Mouse (Mus musculus) liver, embryonic 15.5 days (tissue): ENCODE data around the gene Ier5. TPM values are rescaled to one million over a fixed set of nuclear protein-coding genes. Genes with fewer than 3 reads are reported as not detected.
A peak's percentile ranks its signal among the peaks of the same experiment; 100 is the strongest.

ENCODE experiments used
- ATAC-seq: fragments of 200-750 bp; cut with Nextera tagmentation; 2 replicates; pipeline ENCODE4 v1.8.0; 2017; ENCODE audit warnings: moderate number of reproducible peaks, mild to moderate bottlenecking, moderate library complexity; ENCODE audit not compliant: insufficient read depth
- H3K27ac ChIP-seq: fragments of 300-500 bp; sonication (generic); replicated peaks from 2 replicates; pipeline ENCODE4 v1.5.1; 2015; ENCODE audit warnings: mild to moderate bottlenecking, inconsistent platforms
- H3K27me3 ChIP-seq: fragments of 300-500 bp; sonication (generic); 2 replicates; pipeline ENCODE4 v1.6.1; 2015; ENCODE audit warnings: mild to moderate bottlenecking, inconsistent platforms
- H3K36me3 ChIP-seq: fragments of 300-500 bp; sonication (generic); replicated peaks from 2 replicates; pipeline ENCODE4 v1.6.1; 2015; ENCODE audit warnings: moderate library complexity, mild to moderate bottlenecking, inconsistent platforms
- H3K4me1 ChIP-seq: fragments of 300-500 bp; sonication (generic); replicated peaks from 2 replicates; pipeline ENCODE4 v1.6.1; 2015; ENCODE audit warnings: inconsistent platforms
- H3K4me2 ChIP-seq: fragments of 300-500 bp; sonication (generic); 2 replicates; pipeline ENCODE4 v1.6.1; 2015; ENCODE audit warnings: moderate library complexity, mild to moderate bottlenecking, inconsistent platforms
- H3K4me3 ChIP-seq: fragments of 300-500 bp; sonication (generic); replicated peaks from 2 replicates; pipeline ENCODE4 v1.5.1; 2015; ENCODE audit warnings: mild to moderate bottlenecking, inconsistent platforms
- H3K9ac ChIP-seq: fragments of 300-500 bp; sonication (generic); 2 replicates; pipeline ENCODE4 v1.6.1; 2015; ENCODE audit warnings: moderate library complexity, mild to moderate bottlenecking, inconsistent platforms
- H3K9me3 ChIP-seq: fragments of 300-500 bp; sonication (generic); replicated peaks from 2 replicates; pipeline ENCODE4 v1.6.1; 2016; ENCODE audit warnings: inconsistent platforms
- WGBS: fragments of 180-500 bp; shearing (Covaris S2); methylation state at CpG from one replicate; pipeline ENCODE4 v1.1.7; 2015; ENCODE audit warnings: mixed read lengths; ENCODE audit not compliant: insufficient replicate concordance; 5-methylcytosine and 5-hydroxymethylcytosine counted together
- polyA plus RNA-seq: library from polyadenylated mRNA; unstranded; fragments of >200 nt; fragmentation: Nextera tagmentation; extraction: Ambion mirVana; gene quantifications from 2 replicates; pipeline ENCODE4 v1.2.1, GENCODE M21; 2015

Ier5 gene
- polyA plus RNA-seq, 1 experiment from 2014 or later, result 2.5 TPM

DNA sequence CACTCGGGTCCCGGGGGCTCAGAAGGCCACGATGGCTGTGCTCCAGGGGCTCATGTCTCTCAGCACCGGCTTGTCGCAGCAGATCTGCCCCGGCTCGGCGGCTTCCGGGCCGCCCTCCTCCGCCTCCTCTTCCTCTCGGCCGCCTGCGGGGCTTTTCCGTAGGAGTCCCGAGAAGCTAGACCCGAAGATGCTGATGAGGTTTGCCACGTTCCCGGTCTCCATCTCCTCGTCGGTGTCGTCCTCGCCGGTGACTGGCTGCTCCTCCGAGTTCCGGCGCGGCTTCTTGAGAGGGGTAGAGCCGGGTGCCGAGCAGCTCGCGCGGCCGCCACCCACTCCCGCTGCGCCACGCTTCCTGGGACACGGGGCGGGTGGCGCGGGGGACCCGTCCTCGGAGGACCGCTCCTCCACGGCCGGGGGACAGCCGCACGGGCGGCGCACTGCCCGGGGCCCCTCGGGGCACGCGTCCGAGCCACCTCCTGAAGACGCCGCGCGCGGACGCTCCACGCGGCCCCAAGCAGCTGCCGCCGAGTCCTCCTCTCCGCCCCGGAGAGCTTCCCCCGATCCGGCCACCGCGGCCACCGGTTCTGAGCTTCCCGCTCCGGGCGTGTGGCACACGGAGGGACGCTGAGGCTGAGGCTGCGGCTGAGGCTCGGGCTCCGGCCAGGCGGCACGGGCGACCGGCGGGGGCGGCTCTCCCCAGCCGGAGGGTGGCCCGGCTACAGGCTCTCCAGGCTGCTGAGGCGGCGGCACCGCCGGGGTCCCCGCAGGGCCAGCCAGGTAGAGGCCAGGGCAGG is 753 bp downstream of the Ier5 start:
- Histone ChIP-seq H3K9ac (peak overlapping the region; percentile 100), H3K4me2 (peak overlapping the region; percentile 76), H3K36me3 (peaks cover 4% of the 10 kb centered on the region; the same call in 1 of the 2 replicates), H3K4me3 (peak overlapping the region; percentile 99), H3K27me3 (no peaks in the 10 kb centered on the region), H3K27ac (peak overlapping the region; percentile 91), H3K4me1 (peaks cover 29% of the 10 kb centered on the region), H3K9me3 (no peaks in the 10 kb centered on the region)
- ATAC-seq, result peak; percentile 58
- WGBS, result under 1% methylated on average over 93 of the region's 93 CpGs

DNA sequence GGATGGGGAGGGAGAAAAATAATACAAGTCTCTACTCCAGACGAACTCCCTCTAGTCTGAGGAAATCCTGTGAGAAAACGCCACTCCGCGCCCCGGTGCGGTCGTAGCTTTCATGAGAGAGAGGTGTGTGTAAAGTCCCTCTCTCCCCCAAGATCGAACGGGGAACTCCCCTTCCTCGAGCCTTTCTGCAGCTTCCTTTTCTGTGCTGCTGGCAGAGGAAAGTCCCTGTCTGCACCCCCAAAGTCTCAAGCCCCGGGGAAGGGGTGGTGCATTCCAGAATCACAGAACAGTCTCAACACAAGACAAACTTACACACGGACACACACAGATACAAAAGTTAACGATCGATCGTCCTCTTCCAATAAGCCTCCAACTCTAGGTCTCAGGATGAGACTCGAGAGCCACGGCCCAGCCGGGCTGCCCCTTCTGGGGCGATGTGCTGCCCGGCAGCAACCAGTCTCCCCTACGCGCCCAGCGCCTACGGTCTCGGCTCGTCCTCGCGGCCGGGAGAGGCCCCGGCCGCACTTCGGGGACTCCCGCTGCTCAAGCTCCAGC is 1.4 kb downstream of the Ier5 start:
- H3K4me3 ChIP-seq, result peak overlapping the region; percentile 99
- H3K9me3 ChIP-seq, result no peaks in the 10 kb centered on the region
- H3K4me1 ChIP-seq, result peaks cover 33% of the 10 kb centered on the region
- peaks cover 4% of the 10 kb centered on the region; the same call in 1 of the 2 replicates for H3K36me3 ChIP-seq
- ATAC-seq, result peak; percentile 28
- peak overlapping the region; percentile 76 for H3K4me2 ChIP-seq
- under 1% methylated on average over 33 of the region's 33 CpGs for WGBS
- no peaks in the 10 kb centered on the region for H3K27me3 ChIP-seq
- peak overlapping the region; percentile 100 for H3K9ac ChIP-seq
- peak overlapping the region; percentile 91 for H3K27ac ChIP-seq

DNA sequence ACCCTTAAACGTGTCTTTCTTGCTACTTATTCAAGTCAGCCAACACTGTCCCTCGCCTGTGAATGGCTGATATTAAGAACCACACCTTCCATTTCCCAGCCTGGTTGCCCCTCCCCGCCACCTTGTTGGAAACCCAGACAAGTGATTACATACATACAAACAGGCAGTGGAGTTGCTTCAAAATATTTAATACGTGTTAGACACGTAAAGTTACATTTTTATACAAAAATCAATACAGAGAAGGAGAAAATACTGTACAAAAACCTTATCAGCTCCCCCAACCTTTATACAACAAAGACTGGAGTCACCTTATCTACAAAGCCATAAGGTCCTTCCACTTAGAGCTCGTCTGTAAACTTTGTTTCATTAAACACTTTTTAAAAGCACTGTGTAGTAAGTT is 2.1 kb downstream of the Ier5 start:
- peak; percentile 41 for ATAC-seq
- Histone ChIP-seq H3K9me3 (no peaks in the 10 kb centered on the region), H3K9ac (peak overlapping the region; percentile 100), H3K4me1 (peaks cover 40% of the 10 kb centered on the region), H3K36me3 (peaks cover 4% of the 10 kb centered on the region; the same call in 1 of the 2 replicates), H3K27me3 (no peaks in the 10 kb centered on the region), H3K4me3 (peak overlapping the region; percentile 99), H3K27ac (peak overlapping the region; percentile 91), H3K4me2 (peak overlapping the region; percentile 76)
- WGBS, result 6% methylated on average over 6 of the region's 6 CpGs

DNA sequence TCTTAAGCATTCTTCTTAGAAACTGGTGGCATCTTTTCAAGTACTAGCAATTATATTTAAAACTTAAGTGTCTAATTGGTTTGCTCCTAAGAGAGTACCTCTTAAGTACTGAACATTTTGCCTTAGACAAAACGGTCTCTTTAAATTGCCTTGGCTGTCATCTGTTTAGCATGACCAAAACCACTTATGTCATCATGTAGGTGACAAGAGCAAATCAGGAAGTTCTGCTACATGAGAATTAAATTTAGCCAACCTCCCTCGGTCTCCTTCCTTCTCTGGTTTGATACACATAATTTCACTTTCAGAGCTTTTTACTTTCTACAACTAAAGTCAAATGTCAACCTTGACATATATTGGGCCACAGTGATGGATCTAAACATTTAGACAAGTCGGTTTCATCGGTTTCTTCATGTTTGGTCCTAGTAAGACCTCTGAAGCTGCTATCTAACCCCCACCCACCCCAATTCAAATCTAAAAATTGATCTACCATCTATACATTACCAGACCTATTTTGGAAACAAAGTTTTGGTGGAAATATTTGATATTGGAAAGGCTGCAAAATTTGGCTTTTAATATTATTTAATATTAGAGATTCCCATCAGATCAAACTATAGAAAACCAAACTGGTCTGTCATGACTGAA is 2.7 kb downstream of the Ier5 start:
- Histone ChIP-seq H3K4me1 (peaks cover 46% of the 10 kb centered on the region), H3K27me3 (no peaks in the 10 kb centered on the region), H3K9me3 (no peaks in the 10 kb centered on the region), H3K27ac (peak overlapping the region; percentile 91), H3K9ac (peak overlapping the region; percentile 100), H3K4me3 (peak overlapping the region; percentile 99), H3K4me2 (peak overlapping the region; percentile 76), H3K36me3 (peaks cover 4% of the 10 kb centered on the region; the same call in 1 of the 2 replicates)
- 44% methylated on average over 4 of the region's 4 CpGs for WGBS
- no peak for ATAC-seq

DNA sequence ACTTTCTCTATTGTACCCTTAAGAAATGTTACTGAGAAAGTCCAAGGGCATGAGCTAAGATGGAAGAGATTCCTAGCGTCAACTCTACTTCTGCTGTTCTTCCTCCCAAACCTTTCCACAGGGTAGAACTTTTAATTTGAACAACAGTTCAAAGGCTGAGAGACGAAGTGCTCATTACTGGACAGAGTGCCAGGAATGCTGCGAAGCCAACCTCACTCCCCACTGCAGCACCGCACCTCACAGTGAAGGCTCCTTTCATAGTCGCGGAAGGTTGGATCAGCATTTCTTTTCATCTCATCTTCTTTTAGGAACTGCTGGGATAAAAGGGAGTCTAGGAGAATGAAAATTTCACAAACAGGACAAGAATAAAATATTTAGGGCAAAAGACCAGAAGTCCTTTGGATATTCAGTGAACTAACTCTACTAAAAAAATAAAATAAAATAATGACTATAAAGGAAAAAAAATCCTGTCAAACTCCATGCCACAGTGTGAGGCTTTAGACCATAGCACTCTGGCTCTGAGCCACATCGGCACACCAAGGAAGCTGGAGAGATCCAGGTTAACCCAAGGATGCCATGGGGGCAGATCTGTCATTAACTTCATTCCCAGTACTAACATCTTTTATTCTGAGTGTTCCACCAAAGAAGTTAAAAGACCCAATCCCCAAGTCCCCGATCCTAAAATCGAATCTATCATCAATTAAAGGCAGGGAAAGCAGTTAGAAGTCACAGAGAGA is 5.3 kb downstream of the Ier5 start:
- no peak overlapping the region for H3K4me3 ChIP-seq
- ATAC-seq, result no peak
- no peak overlapping the region for H3K27ac ChIP-seq
- no peaks in the 10 kb centered on the region for H3K27me3 ChIP-seq
- WGBS, result 73% methylated on average over 9 of the region's 9 CpGs
- H3K4me2 ChIP-seq, result no peak overlapping the region
- H3K9ac ChIP-seq, result no peak overlapping the region
- H3K36me3 ChIP-seq, result peaks cover 4% of the 10 kb centered on the region; the same call in 1 of the 2 replicates
- no peaks in the 10 kb centered on the region for H3K9me3 ChIP-seq
- peaks cover 45% of the 10 kb centered on the region for H3K4me1 ChIP-seq

DNA sequence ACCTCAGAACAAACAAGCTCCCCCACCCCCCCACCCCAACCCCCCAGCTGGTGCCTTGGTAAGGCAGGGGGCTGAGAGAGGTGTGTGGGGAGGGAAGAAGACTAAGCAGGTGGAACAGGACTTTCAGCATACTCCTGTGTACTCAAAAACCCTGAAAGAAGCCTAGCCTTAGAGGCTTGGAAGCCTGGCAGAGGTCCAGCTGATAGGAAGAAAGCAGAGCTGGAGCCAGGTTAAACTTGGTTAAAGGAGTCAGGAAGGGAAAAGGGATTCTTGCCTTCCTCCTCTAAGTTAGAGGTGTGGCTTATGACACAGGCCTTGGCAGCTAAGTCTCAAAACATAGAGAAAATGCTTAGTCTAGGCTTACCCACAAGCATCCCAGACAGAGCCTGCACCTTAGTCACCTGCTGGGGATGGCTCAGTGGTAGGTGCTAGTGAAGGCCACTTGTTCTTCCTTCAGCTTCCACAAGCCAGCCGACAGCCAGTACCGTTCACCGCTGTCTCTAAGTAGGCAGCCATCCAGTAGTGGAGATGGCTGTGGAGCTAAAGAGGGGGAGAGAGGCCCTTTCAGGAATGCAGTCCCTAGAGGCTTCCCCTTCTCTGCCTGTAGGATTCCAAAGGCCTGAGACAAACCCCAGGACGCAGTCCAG is 6.2 kb downstream of the Ier5 start:
- H3K27me3 ChIP-seq, result no peaks in the 10 kb centered on the region
- 81% methylated on average over 4 of the region's 4 CpGs for WGBS

DNA sequence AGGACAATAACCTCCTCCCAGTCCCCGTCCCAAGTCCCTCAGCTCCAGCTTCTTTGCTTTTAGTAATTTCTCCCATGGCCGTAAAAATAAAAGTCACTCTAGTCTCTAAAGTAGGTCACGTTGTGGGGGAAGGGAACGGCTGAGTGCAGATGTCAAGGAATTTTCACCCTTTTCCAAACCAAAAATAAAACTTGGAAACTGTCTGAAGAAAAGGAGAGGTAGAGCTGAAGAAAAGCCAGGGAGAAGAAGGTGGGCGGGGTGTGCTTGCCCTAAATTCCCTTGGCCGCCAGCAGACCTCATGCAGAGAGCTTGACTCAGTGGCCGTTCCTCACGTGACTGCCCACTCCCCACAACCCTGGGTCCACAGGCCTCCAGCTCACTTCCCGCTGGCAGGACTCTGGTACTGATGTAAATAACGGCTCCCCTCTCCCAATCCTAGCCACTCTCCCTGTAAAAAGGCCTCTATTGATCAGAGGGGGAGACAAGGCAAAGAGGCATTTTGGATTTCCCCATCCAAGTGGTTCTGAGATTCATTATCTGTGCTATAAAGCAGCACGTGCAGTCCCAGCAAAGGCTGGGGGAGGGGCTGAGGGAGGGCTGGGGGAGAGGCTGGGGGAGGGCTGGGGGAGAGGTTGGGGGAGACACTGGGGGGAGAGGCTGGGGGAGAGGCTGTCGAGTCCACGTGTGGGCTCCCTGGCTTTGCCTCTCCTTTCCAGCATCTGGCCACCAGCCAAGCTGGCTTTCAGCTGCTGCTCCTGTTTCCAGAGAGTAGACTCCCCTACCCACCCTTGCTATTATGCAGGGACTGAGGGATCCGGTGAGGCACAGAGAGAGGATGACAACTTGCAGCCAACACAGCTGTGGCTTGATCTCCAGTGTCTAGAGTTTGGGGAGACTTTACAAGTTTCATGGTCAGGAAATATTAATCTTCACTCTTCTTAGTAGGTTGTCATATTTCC is 7.3 kb downstream of the Ier5 start:
- ATAC-seq, result no peak
- 40% methylated on average over 14 of the region's 14 CpGs for WGBS
- no peak overlapping the region for H3K27ac ChIP-seq

More for the DNA sequence above, 6.2 kb downstream of the Ier5 start:
- H3K4me1 ChIP-seq, result peaks cover 45% of the 10 kb centered on the region
- no peak for ATAC-seq
- H3K9me3 ChIP-seq, result no peaks in the 10 kb centered on the region
- no peak overlapping the region for H3K9ac ChIP-seq
- H3K27ac ChIP-seq, result no peak overlapping the region
- no peak overlapping the region for H3K4me3 ChIP-seq
- peaks cover 4% of the 10 kb centered on the region; the same call in 1 of the 2 replicates for H3K36me3 ChIP-seq
- no peak overlapping the region for H3K4me2 ChIP-seq

DNA sequence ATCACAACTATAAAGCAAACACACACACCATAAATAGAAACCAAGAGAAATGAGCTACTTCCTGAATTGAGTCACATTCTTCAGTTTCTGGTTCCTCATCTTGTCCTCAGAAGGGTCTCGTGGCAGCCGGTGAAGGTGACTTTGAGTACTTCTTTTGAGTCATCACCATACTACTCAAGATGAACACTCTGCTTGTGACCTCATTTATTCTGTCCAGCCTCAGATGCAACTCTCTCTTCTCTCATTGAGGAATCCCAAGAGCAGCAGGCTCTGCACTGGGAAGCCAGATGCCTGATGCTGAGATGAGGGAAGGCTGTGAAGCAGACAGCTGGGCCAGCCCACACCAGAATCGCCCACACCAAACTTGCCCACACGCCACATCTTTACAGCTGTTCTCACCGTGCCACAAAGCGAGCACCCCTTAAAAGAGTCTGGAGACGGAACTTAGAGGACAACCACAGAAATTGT is 8.0 kb downstream of the Ier5 start:
- H3K4me2 ChIP-seq, result no peak overlapping the region
- H3K27ac ChIP-seq, result no peak overlapping the region
- peaks cover 44% of the 10 kb centered on the region for H3K4me1 ChIP-seq
- H3K9ac ChIP-seq, result no peak overlapping the region
- H3K27me3 ChIP-seq, result peaks cover 11% of the 10 kb centered on the region; the same call in 1 of the 2 replicates
- no peak for ATAC-seq
- H3K9me3 ChIP-seq, result no peaks in the 10 kb centered on the region
- WGBS, result 45% methylated on average over 7 of the region's 7 CpGs
- H3K36me3 ChIP-seq, result peaks cover 4% of the 10 kb centered on the region; the same call in 1 of the 2 replicates
- H3K4me3 ChIP-seq, result no peak overlapping the region

More for the DNA sequence above, 7.3 kb downstream of the Ier5 start:
- H3K27me3 ChIP-seq, result 0 out of 2 replicates have a peak, but pooled peaks cover 7% of the 10 kb centered on the region
- no peaks in the 10 kb centered on the region for H3K9me3 ChIP-seq
- H3K4me2 ChIP-seq, result no peak overlapping the region
- H3K4me3 ChIP-seq, result no peak overlapping the region
- peaks cover 42% of the 10 kb centered on the region for H3K4me1 ChIP-seq
- H3K9ac ChIP-seq, result no peak overlapping the region
- peaks cover 4% of the 10 kb centered on the region; the same call in 1 of the 2 replicates for H3K36me3 ChIP-seq

DNA sequence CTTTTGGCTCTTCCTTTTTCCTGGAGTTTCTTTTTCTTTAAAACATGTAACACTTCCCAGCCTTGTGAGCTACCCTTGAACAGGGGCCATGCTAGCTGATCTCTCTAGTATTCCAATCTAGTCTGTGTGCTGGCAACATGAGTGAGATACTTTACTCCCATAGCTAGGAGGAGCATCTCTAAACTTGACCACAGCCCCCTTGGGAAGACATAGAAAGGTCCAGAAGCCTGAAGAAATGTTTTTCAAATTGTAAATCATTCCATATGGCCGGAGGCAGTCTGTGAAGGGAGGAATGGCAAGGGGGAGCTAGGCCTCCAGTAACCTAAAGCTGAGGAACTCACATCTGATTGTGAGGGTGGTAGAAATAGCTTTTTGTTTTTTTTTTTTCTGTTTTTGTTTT is 8.7 kb downstream of the Ier5 start:
- Histone ChIP-seq H3K36me3 (peaks cover 4% of the 10 kb centered on the region; the same call in 1 of the 2 replicates), H3K4me2 (no peak overlapping the region), H3K4me1 (peaks cover 45% of the 10 kb centered on the region), H3K9me3 (no peaks in the 10 kb centered on the region), H3K27ac (no peak overlapping the region), H3K9ac (no peak overlapping the region), H3K27me3 (peaks cover 16% of the 10 kb centered on the region; the same call in 1 of the 2 replicates), H3K4me3 (no peak overlapping the region)
- no peak for ATAC-seq
- WGBS, result 42% methylated on average over 1 of the region's 1 CpGs
